Mouse (Mus musculus): ENCODE data around the gene Nfil3. TPM values are rescaled to one million over a fixed set of nuclear protein-coding genes. Genes with fewer than 3 reads are reported as not detected.

The Nfil3 gene
- total RNA-seq, 1 experiment: 5.8 TPM

DNA sequence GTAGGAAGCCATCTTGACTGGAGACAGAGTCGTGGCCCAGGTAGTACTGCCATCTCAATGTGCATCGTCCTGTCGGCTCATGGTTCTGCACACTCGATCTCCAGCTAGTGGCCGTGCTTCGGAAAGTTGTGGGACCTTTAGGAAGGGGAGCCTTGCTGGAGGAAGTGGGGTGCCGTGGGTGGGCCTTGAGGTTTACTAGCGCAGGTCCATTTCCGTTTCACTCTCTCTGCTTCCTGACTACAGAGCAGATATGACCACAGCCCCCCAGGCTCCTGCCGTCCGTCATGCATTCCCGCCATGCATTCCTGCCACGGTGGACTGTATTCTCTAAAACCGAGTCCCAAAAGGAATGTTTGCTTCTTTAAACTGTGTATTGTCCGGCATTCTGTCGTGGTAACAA lies 8.1 kb upstream of the Nfil3 start:
- Histone ChIP-seq H3K9ac (ENCODE audit: insufficient read depth, low read depth, low read length, poor library complexity, severe bottlenecking) (no peak overlapping the region), H3K9me3 (ENCODE audit: control insufficient read depth, insufficient read depth, low read depth, low read length) (no peaks in the 10 kb centered on the region), H3K27ac (ENCODE audit: insufficient read depth, low read depth, low read length, poor library complexity, severe bottlenecking) (no peak overlapping the region), H3K36me3 (ENCODE audit: control insufficient read depth, insufficient read depth, low read length, poor library complexity, severe bottlenecking) (no peaks in the 10 kb centered on the region), H3K4me3 (ENCODE audit: insufficient read depth in 1 of 2, low read depth in 1 of 2, low read length in 2 of 2, poor library complexity in 1 of 2, severe bottlenecking in 1 of 2) (no peak overlapping the region), H3K4me1 (ENCODE audit: control insufficient read depth in 2 of 2, insufficient read depth in 2 of 2, low read length in 2 of 2, poor library complexity in 1 of 2) (no peaks in the 10 kb centered on the region)
- DNase-seq (ENCODE audit: low read depth, low spot score): no peak
- in situ Hi-C loops (cut with MboI; ENCODE audit: low sequenced_read_pairs in 2 of 2, unreplicated experiment in 2 of 2): loop anchor here (10.0 to 25.0 kb wide), 3 partner anchors 154 to 277 kb away; no protein-coding TSS in a partner anchor
- no peak for TF ChIP-seq ZC3H11A (IDR thresholded peaks at IDR 0.05; ENCODE audit: borderline replicate concordance, low read depth, low read length)

DNA sequence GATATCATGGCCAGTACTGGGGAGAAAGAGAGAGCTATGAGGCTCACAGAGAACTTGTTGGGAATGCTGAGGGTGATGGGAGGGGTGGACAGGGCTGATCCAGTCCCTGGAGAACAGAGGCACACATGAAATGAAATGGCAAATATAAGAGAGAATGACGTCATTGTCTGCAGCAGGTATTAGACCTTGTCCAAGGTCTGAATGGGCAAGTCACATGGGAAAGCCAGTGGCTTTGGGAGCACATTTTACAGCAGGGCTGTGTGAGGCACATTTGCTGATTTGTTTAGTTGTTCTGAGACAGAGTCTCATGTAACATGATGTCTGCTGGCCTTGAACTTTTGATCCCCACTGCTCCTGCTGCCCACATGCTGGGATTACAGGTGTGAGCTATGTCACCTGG lies 7.0 kb upstream of the Nfil3 start:
- TF ChIP-seq ZNF384 (IDR thresholded peaks at IDR 0.05; ENCODE audit: low read depth, low read length) (no peak), CHD2 (IDR thresholded peaks at IDR 0.05; ENCODE audit: low read depth, low read length) (no peak), MAFK (IDR thresholded peaks at IDR 0.05; ENCODE audit: insufficient read depth, low read depth, low read length) (no peak), HCFC1 (IDR thresholded peaks at IDR 0.05; ENCODE audit: borderline replicate concordance, insufficient read depth, low read length) (no peak), ZC3H11A (IDR thresholded peaks at IDR 0.05; ENCODE audit: borderline replicate concordance, low read depth, low read length) (no peak)

DNA sequence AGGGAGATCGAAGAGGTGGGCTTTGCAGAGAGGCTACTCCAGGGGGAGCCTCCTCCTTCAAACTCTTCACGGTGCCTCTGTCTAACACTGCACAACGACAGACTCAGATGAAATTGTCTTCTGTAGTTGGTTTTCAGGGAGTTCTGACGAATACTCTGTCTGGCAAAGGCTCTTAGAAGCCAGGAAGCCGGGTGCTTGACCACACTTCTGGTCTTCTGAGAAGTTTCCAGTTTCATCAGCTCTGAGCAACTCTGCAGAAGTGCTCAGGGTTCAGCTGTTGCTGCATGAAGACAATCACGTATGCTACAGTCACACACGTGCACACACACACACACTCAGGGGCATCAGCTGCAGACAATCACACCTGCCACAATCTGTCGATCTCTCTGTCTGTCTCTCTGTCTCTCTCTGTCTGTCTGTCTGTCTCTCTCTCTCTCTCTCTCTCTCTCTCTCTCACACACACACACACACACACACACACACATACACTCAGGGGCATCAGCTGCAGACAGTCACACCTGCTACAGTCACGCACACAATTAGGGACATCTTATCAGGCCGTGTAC lies 5.4 kb upstream of the Nfil3 start:
- Histone ChIP-seq H3K9me3 (ENCODE audit: control insufficient read depth, insufficient read depth, low read depth, low read length) (no peaks in the 10 kb centered on the region), H3K4me3 (ENCODE audit: insufficient read depth in 1 of 2, low read depth in 1 of 2, low read length in 2 of 2, poor library complexity in 1 of 2, severe bottlenecking in 1 of 2) (no peak overlapping the region), H3K36me3 (ENCODE audit: control insufficient read depth, insufficient read depth, low read length, poor library complexity, severe bottlenecking) (no peaks in the 10 kb centered on the region), H3K27ac (ENCODE audit: insufficient read depth, low read depth, low read length, poor library complexity, severe bottlenecking) (no peak overlapping the region), H3K9ac (ENCODE audit: insufficient read depth, low read depth, low read length, poor library complexity, severe bottlenecking) (no peak overlapping the region), H3K4me1 (ENCODE audit: control insufficient read depth in 2 of 2, insufficient read depth in 2 of 2, low read length in 2 of 2, poor library complexity in 1 of 2) (no peaks in the 10 kb centered on the region)
- in situ Hi-C loops (cut with MboI; ENCODE audit: low sequenced_read_pairs in 2 of 2, unreplicated experiment in 2 of 2): loop anchor here (10.0 to 25.0 kb wide), 3 partner anchors 151 to 274 kb away; no protein-coding TSS in a partner anchor
- DNase-seq (ENCODE audit: low read depth, low spot score): no peak
- TF ChIP-seq ZNF384 (IDR thresholded peaks at IDR 0.05; ENCODE audit: low read depth, low read length) (no peak), MAFK (IDR thresholded peaks at IDR 0.05; ENCODE audit: insufficient read depth, low read depth, low read length) (no peak), ZC3H11A (IDR thresholded peaks at IDR 0.05; ENCODE audit: borderline replicate concordance, low read depth, low read length) (no peak), CHD2 (IDR thresholded peaks at IDR 0.05; ENCODE audit: low read depth, low read length) (no peak), HCFC1 (IDR thresholded peaks at IDR 0.05; ENCODE audit: borderline replicate concordance, insufficient read depth, low read length) (no peak)

More for the DNA sequence above, 7.0 kb upstream of the Nfil3 start:
- no peaks in the 10 kb centered on the region for H3K36me3 ChIP-seq (ENCODE audit: control insufficient read depth, insufficient read depth, low read length, poor library complexity, severe bottlenecking)
- no peak overlapping the region for H3K27ac ChIP-seq (ENCODE audit: insufficient read depth, low read depth, low read length, poor library complexity, severe bottlenecking)
- no peak overlapping the region for H3K9ac ChIP-seq (ENCODE audit: insufficient read depth, low read depth, low read length, poor library complexity, severe bottlenecking)
- no peak for DNase-seq (ENCODE audit: low read depth, low spot score)
- in situ Hi-C loops (cut with MboI; ENCODE audit: low sequenced_read_pairs in 2 of 2, unreplicated experiment in 2 of 2): loop anchor here (10.0 to 25.0 kb wide), 3 partner anchors 153 to 276 kb away; no protein-coding TSS in a partner anchor
- H3K4me3 ChIP-seq (ENCODE audit: insufficient read depth in 1 of 2, low read depth in 1 of 2, low read length in 2 of 2, poor library complexity in 1 of 2, severe bottlenecking in 1 of 2): no peak overlapping the region
- H3K4me1 ChIP-seq (ENCODE audit: control insufficient read depth in 2 of 2, insufficient read depth in 2 of 2, low read length in 2 of 2, poor library complexity in 1 of 2): no peaks in the 10 kb centered on the region
- no peaks in the 10 kb centered on the region for H3K9me3 ChIP-seq (ENCODE audit: control insufficient read depth, insufficient read depth, low read depth, low read length)

DNA sequence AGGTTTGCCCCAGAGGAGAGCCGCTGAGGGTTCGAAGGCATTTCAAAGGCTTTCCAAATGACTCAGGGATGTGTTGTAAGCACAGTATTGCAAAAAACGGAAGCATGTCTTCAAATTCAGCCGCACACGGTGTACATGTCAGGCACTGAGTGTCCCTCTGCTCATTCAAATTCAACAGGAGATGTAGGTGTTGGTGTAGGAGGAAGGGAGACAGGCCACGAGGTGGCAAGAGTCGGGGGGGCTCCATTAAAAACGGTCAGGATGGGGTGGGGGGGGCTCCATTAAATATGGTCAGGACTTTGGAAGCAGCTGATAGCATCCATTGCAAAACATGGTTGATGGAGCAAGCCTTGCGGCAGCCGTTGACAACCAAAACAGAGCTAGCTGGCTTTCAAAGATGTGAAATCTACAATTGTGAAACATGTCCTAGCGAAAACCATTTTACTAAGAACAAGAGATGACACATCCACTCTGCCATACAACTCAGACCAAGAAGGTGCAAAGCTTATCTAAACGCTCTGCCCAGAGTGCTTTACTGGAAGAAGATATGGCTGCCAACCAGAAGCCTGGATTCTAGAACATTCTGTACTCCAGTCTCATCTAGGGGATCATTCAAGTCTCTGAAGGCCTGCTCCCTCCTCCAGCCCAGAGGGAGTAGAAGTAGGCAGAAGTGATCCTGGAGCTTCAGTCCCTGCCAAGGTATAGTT lies 4.8 kb upstream of the Nfil3 start:
- no peaks in the 10 kb centered on the region for H3K36me3 ChIP-seq (ENCODE audit: control insufficient read depth, insufficient read depth, low read length, poor library complexity, severe bottlenecking)
- no peak overlapping the region for H3K27ac ChIP-seq (ENCODE audit: insufficient read depth, low read depth, low read length, poor library complexity, severe bottlenecking)
- H3K4me1 ChIP-seq (ENCODE audit: control insufficient read depth in 2 of 2, insufficient read depth in 2 of 2, low read length in 2 of 2, poor library complexity in 1 of 2): no peaks in the 10 kb centered on the region
- no peak overlapping the region for H3K4me3 ChIP-seq (ENCODE audit: insufficient read depth in 1 of 2, low read depth in 1 of 2, low read length in 2 of 2, poor library complexity in 1 of 2, severe bottlenecking in 1 of 2)
- no peak for DNase-seq (ENCODE audit: low read depth, low spot score)
- no peak overlapping the region for H3K9ac ChIP-seq (ENCODE audit: insufficient read depth, low read depth, low read length, poor library complexity, severe bottlenecking)
- in situ Hi-C loops (cut with MboI; ENCODE audit: low sequenced_read_pairs in 2 of 2, unreplicated experiment in 2 of 2): loop anchor here (10.0 to 25.0 kb wide), 3 partner anchors 151 to 273 kb away; no protein-coding TSS in a partner anchor
- TF ChIP-seq ZC3H11A (IDR thresholded peaks at IDR 0.05; ENCODE audit: borderline replicate concordance, low read depth, low read length): no peak
- no peak for TF ChIP-seq ZNF384 (IDR thresholded peaks at IDR 0.05; ENCODE audit: low read depth, low read length)
- TF ChIP-seq CHD2 (IDR thresholded peaks at IDR 0.05; ENCODE audit: low read depth, low read length): no peak
- no peaks in the 10 kb centered on the region for H3K9me3 ChIP-seq (ENCODE audit: control insufficient read depth, insufficient read depth, low read depth, low read length)

Measured in ES-E14 (cell line).